Mouse (Mus musculus) forebrain, embryonic 13.5 days (tissue): Measurements from ENCODE around the gene Gpc6. TPM values are rescaled to one million over a fixed set of nuclear protein-coding genes. Genes with fewer than 3 reads are reported as not detected.

Experiments
- ATAC-seq: fragments of 200-750 bp; cut with Nextera tagmentation; 2 replicates; pipeline ENCODE4 v1.8.0; 2017
- H3K27ac ChIP-seq: fragments of 300-500 bp; sonication (generic); 2 replicates; pipeline ENCODE4 v1.5.1; 2015; ENCODE audit warnings: inconsistent platforms, mild to moderate bottlenecking, moderate library complexity
- H3K27me3 ChIP-seq: fragments of 300-500 bp; sonication (generic); 2 replicates; pipeline ENCODE4 v1.6.1; 2015; ENCODE audit warnings: mild to moderate bottlenecking, inconsistent platforms
- H3K36me3 ChIP-seq: fragments of 300-500 bp; sonication (generic); 2 replicates; pipeline ENCODE4 v1.6.1; 2015; ENCODE audit warnings: mild to moderate bottlenecking, inconsistent platforms; ENCODE audit not compliant: poor library complexity, severe bottlenecking
- H3K4me1 ChIP-seq: fragments of 300-500 bp; sonication (generic); 2 replicates; pipeline ENCODE4 v1.6.1; 2015; ENCODE audit warnings: inconsistent platforms
- H3K4me2 ChIP-seq: fragments of 300-500 bp; sonication (generic); 2 replicates; pipeline ENCODE4 v1.6.1; 2015; ENCODE audit warnings: inconsistent platforms, mild to moderate bottlenecking, moderate library complexity
- H3K4me3 ChIP-seq: fragments of 300-500 bp; sonication (generic); 2 replicates; pipeline ENCODE4 v1.5.1; 2015; ENCODE audit warnings: mild to moderate bottlenecking, inconsistent platforms
- H3K9ac ChIP-seq: fragments of 300-500 bp; sonication (generic); 2 replicates; pipeline ENCODE4 v1.6.1; 2015; ENCODE audit warnings: mild to moderate bottlenecking, inconsistent platforms
- H3K9me3 ChIP-seq: fragments of 300-500 bp; sonication (generic); replicated peaks from 2 replicates; pipeline ENCODE4 v1.6.1; 2016; ENCODE audit warnings: inconsistent platforms
- WGBS: fragments of 180-500 bp; shearing (Covaris S2); methylation state at CpG from one replicate; pipeline ENCODE4 v1.1.7; 2015; 5-methylcytosine and 5-hydroxymethylcytosine counted together
- polyA plus RNA-seq: library from polyadenylated mRNA; unstranded; fragments of >200 nt; fragmentation: Nextera tagmentation; extraction: Ambion mirVana; gene quantifications from 2 replicates; pipeline ENCODE4 v1.2.1, GENCODE M21; 2015

The Gpc6 gene
- polyA plus RNA-seq, 1 experiment from 2014 or later = 20.0 TPM

- Histone ChIP-seq H3K27ac (no peak overlapping the region), H3K4me2 (no peak overlapping the region), H3K9ac (no peak overlapping the region), H3K9me3 (no peaks in the 10 kb centered on the region), H3K4me3 (no peak overlapping the region), H3K4me1 (no peaks in the 10 kb centered on the region), H3K27me3 (no peaks in the 10 kb centered on the region), H3K36me3 (no peaks in the 10 kb centered on the region)
- no peak for ATAC-seq
- 88% methylated on average over 3 of the region's 3 CpGs for WGBS
Observed at GRCm38 (mm10) chr14:117113153-117113552, 188.0 kb downstream of the Gpc6 start.

DNA sequence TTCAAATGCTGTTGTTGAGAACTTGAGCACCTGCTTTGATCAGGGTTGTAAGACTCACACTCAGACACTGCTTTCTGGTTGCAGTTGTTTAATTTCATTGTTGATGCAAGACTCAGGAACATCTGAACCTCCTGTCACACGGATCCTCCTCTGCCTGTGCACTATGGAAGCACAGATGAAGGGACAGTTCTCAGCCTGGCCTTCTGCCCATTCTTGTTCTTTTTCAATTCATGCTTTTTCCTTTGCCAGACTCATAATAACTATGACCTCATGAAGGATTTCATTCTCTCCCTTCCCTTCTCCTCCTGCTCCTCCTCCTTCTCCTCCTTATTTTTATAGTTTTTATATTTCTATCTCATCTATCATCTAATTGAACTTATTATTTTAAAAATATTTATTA, 196.9 kb downstream of the Gpc6 start:
- Histone ChIP-seq H3K4me3 (no peak overlapping the region), H3K9ac (no peak overlapping the region), H3K36me3 (no peaks in the 10 kb centered on the region), H3K4me1 (no peaks in the 10 kb centered on the region), H3K27me3 (no peaks in the 10 kb centered on the region), H3K9me3 (no peaks in the 10 kb centered on the region), H3K4me2 (no peak overlapping the region), H3K27ac (no peak overlapping the region)
- ATAC-seq = no peak
- 43% methylated on average over 1 of the region's 1 CpGs for WGBS

DNA sequence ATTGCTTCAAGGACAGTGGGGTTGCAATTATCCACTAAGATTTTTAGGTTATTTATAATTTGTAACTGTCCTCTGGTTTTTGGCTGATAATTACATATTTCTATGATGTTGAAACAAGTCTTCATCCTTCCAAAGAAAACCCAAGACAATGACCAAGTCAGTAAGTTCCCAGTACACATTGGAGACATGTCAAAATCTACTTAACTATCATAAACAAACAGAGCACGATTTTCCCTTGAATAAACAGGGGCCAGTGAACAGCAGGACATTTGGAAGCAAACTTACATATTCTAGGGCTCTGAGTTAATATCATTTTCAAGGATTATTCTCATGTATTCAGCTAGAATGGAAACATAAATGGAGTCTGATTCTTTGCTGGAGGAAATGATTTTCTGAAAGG, 205.2 kb downstream of the Gpc6 start:
- Histone ChIP-seq H3K36me3 (no peaks in the 10 kb centered on the region), H3K4me1 (no peaks in the 10 kb centered on the region), H3K27me3 (no peaks in the 10 kb centered on the region), H3K4me2 (no peak overlapping the region), H3K4me3 (no peak overlapping the region), H3K9ac (no peak overlapping the region), H3K27ac (no peak overlapping the region), H3K9me3 (no peaks in the 10 kb centered on the region)
- no peak for ATAC-seq
- 73% methylated on average over 1 of the region's 1 CpGs for WGBS

DNA sequence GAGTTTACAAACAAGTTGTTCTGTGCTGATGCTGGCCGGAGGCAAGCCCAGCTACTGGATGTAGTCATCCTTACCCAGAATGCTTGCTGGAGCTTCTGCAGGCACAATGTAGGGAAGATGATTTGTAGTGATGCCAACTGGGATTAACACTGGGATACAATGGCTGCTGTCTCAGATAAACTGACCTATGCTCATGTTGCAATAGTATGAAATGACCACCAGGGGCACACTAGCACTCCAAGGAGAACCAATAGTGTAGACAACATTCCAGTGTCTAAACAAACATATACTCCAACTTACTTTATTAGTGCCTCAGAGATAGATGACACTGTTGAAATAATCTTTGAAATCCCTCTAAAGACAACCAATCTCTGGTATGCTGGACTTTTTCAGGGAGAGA, 206.2 kb downstream of the Gpc6 start:
- 100% methylated on average over 1 of the region's 1 CpGs for WGBS
- Histone ChIP-seq H3K9ac (no peak overlapping the region), H3K9me3 (no peaks in the 10 kb centered on the region), H3K27me3 (no peaks in the 10 kb centered on the region), H3K4me3 (no peak overlapping the region), H3K4me1 (no peaks in the 10 kb centered on the region), H3K36me3 (no peaks in the 10 kb centered on the region), H3K27ac (no peak overlapping the region), H3K4me2 (no peak overlapping the region)
- no peak for ATAC-seq

DNA sequence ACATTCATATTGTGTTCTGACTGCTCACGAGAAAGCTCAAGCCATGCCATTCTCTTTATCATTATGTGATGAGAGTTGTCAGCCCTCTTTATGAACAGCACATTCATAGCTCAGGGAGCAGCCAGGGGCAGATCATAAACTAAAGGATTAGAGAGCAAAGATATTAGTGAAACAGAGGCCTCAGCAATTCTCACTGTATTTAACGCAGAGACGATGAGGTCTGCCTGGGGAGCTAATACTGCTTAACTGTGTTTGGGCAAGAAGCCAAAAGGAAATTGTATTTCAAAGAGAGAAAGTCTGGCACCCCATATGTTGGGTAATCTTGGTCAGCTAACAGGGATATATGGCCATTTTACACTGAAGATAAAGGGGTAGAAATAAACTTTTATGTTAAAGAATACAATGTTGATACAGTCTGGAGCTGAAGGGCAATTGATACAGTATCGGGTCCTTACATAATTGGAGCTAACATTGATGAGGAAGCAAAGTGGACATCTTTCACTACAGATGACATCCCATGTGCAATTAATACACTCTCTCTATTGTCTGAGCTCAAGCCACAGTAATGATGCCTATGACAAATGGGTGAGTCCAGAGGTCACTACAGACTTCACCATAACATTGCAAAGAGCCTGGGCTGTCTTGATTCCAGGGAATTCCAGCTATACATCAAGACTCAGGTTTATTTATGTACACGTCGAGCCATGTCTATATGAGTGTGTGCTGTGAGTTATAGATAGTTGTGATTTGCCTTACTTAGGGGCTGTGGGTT, 216.1 kb downstream of the Gpc6 start:
- no peaks in the 10 kb centered on the region for H3K36me3 ChIP-seq
- no peak overlapping the region for H3K9ac ChIP-seq
- no peak overlapping the region for H3K4me3 ChIP-seq
- ATAC-seq = peak; percentile 84
- no peaks in the 10 kb centered on the region for H3K27me3 ChIP-seq
- H3K4me1 ChIP-seq = peaks cover 19% of the 10 kb centered on the region
- 55% methylated on average over 6 of the region's 6 CpGs for WGBS
- peak overlapping the region; percentile 44 for H3K27ac ChIP-seq
- H3K9me3 ChIP-seq = no peaks in the 10 kb centered on the region
- no peak overlapping the region for H3K4me2 ChIP-seq

DNA sequence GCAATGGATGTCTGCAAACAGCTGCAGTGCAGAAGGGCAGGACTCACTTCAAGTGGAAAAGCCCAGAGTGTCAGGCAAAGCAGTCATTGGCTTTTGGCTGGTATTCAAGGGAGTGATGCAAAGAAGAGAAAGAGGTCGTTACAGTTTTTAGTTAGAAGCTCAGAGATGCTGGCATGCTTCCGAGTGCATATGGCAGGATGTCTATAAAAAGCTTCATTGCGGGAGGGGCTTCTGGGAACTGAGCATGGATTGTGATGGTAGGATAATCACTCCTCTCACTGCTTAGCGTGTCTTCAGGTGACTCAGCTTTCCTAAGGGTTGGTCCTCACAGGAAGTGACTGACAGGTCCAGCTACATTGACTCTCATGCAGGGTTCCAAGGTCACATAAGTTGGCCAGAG, 221.0 kb downstream of the Gpc6 start:
- Histone ChIP-seq H3K4me2 (no peak overlapping the region), H3K27ac (no peak overlapping the region; the same call in 1 of the 2 replicates), H3K9ac (no peak overlapping the region), H3K36me3 (no peaks in the 10 kb centered on the region), H3K27me3 (no peaks in the 10 kb centered on the region), H3K4me3 (no peak overlapping the region), H3K9me3 (no peaks in the 10 kb centered on the region), H3K4me1 (peaks cover 16% of the 10 kb centered on the region)
- WGBS = 65% methylated on average over 4 of the region's 4 CpGs
- peak; percentile 71 for ATAC-seq

DNA sequence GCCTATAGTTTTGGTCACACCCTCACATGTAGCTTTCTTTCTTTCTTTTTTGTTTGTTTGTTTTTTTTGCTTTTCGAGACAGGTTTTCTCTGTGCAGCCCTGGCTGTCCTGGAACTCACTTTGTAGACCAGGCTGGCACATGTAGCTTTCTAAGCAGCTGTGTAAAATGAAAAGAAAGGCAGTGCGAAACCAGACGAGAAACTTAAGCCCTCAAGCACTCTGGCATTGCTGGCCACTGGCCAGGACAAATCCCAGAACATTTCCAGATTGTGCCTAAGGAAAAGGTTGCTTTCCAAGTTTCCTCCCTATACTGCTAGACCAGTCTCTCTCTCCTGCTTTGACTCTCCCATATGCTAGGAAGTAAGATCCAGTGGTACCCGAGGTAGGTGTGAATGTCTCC, 221.6 kb downstream of the Gpc6 start:
- no peaks in the 10 kb centered on the region for H3K36me3 ChIP-seq
- no peaks in the 10 kb centered on the region for H3K9me3 ChIP-seq
- H3K9ac ChIP-seq = no peak overlapping the region
- H3K4me1 ChIP-seq = peaks cover 11% of the 10 kb centered on the region
- no peak overlapping the region for H3K4me2 ChIP-seq
- 60% methylated on average over 4 of the region's 4 CpGs for WGBS
- H3K27ac ChIP-seq = no peak overlapping the region
- ATAC-seq = peak; percentile 46; the same call in 1 of the 2 replicates
- H3K27me3 ChIP-seq = no peaks in the 10 kb centered on the region
- no peak overlapping the region for H3K4me3 ChIP-seq

DNA sequence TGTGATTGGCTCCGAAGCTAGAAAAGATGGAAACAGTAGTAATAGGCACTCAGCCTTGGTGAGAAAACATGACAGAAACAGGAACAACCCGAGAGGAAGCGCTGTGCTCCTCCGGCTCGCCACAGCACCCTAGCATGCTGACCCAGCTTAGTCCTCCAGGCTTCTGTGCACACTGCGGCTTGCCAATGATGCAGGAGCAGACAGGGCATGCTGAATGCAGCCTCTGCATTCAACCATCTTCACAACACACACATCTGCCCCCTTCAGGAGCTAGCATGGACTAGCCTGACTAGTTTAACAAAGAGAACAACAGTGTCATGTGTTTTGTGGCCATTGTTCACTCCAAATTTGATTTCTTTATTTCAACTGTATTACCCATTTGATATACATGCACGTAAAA, 226.5 kb downstream of the Gpc6 start:
- H3K36me3 ChIP-seq = no peaks in the 10 kb centered on the region
- no peak overlapping the region for H3K4me3 ChIP-seq
- no peak overlapping the region for H3K27ac ChIP-seq
- ATAC-seq = no peak
- H3K9me3 ChIP-seq = no peaks in the 10 kb centered on the region
- no peak overlapping the region for H3K9ac ChIP-seq
- H3K4me1 ChIP-seq = 0 out of 2 replicates have a peak, but pooled peaks cover 3% of the 10 kb centered on the region
- 96% methylated on average over 7 of the region's 7 CpGs for WGBS
- no peak overlapping the region for H3K4me2 ChIP-seq
- H3K27me3 ChIP-seq = no peaks in the 10 kb centered on the region

- H3K4me1 ChIP-seq = no peaks in the 10 kb centered on the region
- H3K9me3 ChIP-seq = no peaks in the 10 kb centered on the region
- H3K27me3 ChIP-seq = no peaks in the 10 kb centered on the region
- 85% methylated on average over 14 of the region's 14 CpGs for WGBS
- H3K4me3 ChIP-seq = no peak overlapping the region
- H3K9ac ChIP-seq = no peak overlapping the region
- H3K36me3 ChIP-seq = no peaks in the 10 kb centered on the region
- no peak overlapping the region; the same call in 1 of the 2 replicates for H3K27ac ChIP-seq
- H3K4me2 ChIP-seq = no peak overlapping the region
- peak; percentile 69 for ATAC-seq
Observed at GRCm38 (mm10) chr14:117155884-117156465, 230.9 kb downstream of the Gpc6 start.

DNA sequence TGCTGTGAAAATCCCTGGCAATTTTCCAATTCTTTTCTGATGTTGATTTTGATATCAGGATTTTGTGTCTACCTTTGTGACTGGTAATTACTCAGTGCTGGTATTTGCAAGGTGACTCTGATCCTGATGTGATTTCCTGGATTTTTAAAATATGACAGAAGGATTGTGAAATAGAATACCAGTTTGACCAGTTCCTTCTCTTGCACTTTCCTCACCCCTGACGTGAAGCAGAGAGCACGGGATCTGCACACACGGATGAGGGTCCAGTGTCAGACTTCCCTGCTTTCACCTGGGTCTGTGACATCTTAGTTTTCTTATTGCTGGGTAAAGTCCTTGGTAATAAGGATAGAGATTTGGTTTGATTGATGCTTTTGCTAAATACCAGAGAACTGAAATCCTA, 232.3 kb downstream of the Gpc6 start:
- ATAC-seq = no peak
- no peaks in the 10 kb centered on the region for H3K4me1 ChIP-seq
- WGBS = 92% methylated on average over 3 of the region's 3 CpGs
- H3K4me2 ChIP-seq = no peak overlapping the region
- H3K27me3 ChIP-seq = no peaks in the 10 kb centered on the region
- no peak overlapping the region for H3K4me3 ChIP-seq
- no peaks in the 10 kb centered on the region for H3K36me3 ChIP-seq
- no peak overlapping the region for H3K9ac ChIP-seq
- H3K9me3 ChIP-seq = no peaks in the 10 kb centered on the region
- H3K27ac ChIP-seq = no peak overlapping the region

DNA sequence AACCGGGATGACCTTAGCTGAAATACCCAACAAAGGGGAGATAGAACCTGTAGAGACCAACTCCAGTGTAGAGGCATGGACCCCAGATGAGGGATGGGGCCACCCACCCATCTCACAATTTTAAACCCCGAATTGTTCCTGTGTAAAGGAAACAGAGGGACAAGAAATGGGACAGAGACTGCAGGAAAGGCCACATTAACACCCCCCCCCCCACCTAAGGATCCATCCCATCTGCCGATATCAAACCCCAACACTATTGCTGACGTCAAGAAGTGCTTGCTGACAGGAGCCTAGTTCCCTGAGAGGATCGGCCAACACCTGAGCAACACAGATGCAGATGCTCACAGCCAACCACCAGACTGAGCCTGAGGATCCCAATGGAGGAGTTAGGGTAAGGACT, 241.2 kb downstream of the Gpc6 start:
- no peak for ATAC-seq
- no peaks in the 10 kb centered on the region for H3K9me3 ChIP-seq
- H3K9ac ChIP-seq = no peak overlapping the region
- H3K4me3 ChIP-seq = no peak overlapping the region
- WGBS = 94% methylated on average over 5 of the region's 5 CpGs
- H3K4me1 ChIP-seq = no peaks in the 10 kb centered on the region
- no peaks in the 10 kb centered on the region for H3K36me3 ChIP-seq
- H3K27ac ChIP-seq = no peak overlapping the region
- H3K27me3 ChIP-seq = no peaks in the 10 kb centered on the region
- no peak overlapping the region for H3K4me2 ChIP-seq

GRCm38 (mm10) chr14:117193364-117193763, 268.2 kb downstream of the Gpc6 start:
- H3K36me3 ChIP-seq = no peaks in the 10 kb centered on the region
- H3K4me3 ChIP-seq = no peak overlapping the region
- WGBS = 94% methylated on average over 2 of the region's 2 CpGs
- no peak for ATAC-seq
- H3K4me1 ChIP-seq = no peaks in the 10 kb centered on the region
- H3K27me3 ChIP-seq = no peaks in the 10 kb centered on the region
- no peak overlapping the region for H3K9ac ChIP-seq
- no peaks in the 10 kb centered on the region for H3K9me3 ChIP-seq
- H3K4me2 ChIP-seq = no peak overlapping the region
- H3K27ac ChIP-seq = no peak overlapping the region
